Comparison of ENCODE assay signal across 10 mouse cellular contexts in the genomic region with DNA sequence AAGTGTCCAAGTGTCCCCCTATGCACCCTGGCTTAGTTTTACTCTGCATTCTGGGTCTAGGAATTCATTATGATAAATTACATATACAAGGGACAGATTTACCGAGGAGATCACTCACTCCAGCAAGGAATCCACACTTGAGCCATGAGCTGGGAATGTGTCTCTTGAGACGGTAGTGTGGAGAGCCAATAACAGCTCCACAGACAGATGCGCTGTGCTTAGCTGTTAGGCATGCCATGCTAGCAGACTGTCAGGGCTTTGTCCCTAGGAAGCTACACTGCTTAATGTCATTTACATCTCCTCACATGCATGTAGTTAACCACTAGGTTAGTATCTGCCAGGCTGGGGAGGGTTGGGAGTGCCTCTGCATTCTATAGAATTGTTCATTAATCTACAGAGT. TPM values are rescaled to one million over a fixed set of nuclear protein-coding genes. Genes with fewer than 3 reads are reported as not detected.
DNase-seq lines count a peak whose midpoint lies in the region; ATAC-seq and TF ChIP-seq lines count a peak whose summit lies in the region.
"Had no signal": no experiment of that assay in that cellular context is flagged by ENCODE, and none has a peak within 500 bp of the region (broad histone marks: within the 10 kb centered on the region; RNA-seq: fewer than 3 reads in every experiment).

No protein-coding gene starts in this region.

- no peak for DNase-seq in hindbrain, embryonic 11.5 days (ENCODE audit: low spot score)
- DNase-seq in midbrain, embryonic 11.5 days (ENCODE audit: low spot score, missing footprints): no peak
- DNase-seq in urinary bladder, postnatal 25 days (ENCODE audit: low spot score): no peak
- DNase-seq: adrenal gland, adult 2 months; cerebellum, adult 11-12 months; liver had no signal

- H3K36me3 ChIP-seq in hindbrain, embryonic 12.5 days: peaks cover 8% of the 10 kb centered on the region; the same call in 1 of the 2 replicates
- no peaks in the 10 kb centered on the region for H3K36me3 ChIP-seq in hindbrain, embryonic 11.5 days (ENCODE audit: control insufficient read depth, insufficient read depth, low read length)
- H3K36me3 ChIP-seq in midbrain, embryonic 13.5 days: no peaks in the 10 kb centered on the region
- H3K36me3 ChIP-seq in midbrain, embryonic 11.5 days (ENCODE audit: control insufficient read depth, insufficient read depth, low read length): no peaks in the 10 kb centered on the region
- H3K36me3 ChIP-seq in liver, embryonic 12.5 days: no peaks in the 10 kb centered on the region

- peak overlapping the region; percentile 35; the same call in 1 of the 2 replicates for H3K27ac ChIP-seq in hindbrain, embryonic 12.5 days
- H3K27ac ChIP-seq in hindbrain, embryonic 11.5 days (ENCODE audit: low read depth, low read length): no peak overlapping the region
- peak overlapping the region; percentile 14; the same call in 1 of the 2 replicates for H3K27ac ChIP-seq in midbrain, embryonic 13.5 days
- H3K27ac ChIP-seq in midbrain, embryonic 11.5 days (ENCODE audit: low read depth, low read length): no peak overlapping the region
- peak overlapping the region; percentile 60 for H3K27ac ChIP-seq in embryonic fibroblast, embryonic 13.5 days (ENCODE audit: insufficient read depth, low read length)
- H3K27ac ChIP-seq in liver, embryonic 12.5 days: no peak overlapping the region

- H3K9me3 ChIP-seq in hindbrain, embryonic 12.5 days (replicated peaks): no peaks in the 10 kb centered on the region
- H3K9me3 ChIP-seq in hindbrain, embryonic 11.5 days (ENCODE audit: control insufficient read depth, low read length): no peaks in the 10 kb centered on the region
- no peaks in the 10 kb centered on the region for H3K9me3 ChIP-seq in midbrain, embryonic 13.5 days
- no peaks in the 10 kb centered on the region for H3K9me3 ChIP-seq in midbrain, embryonic 11.5 days (ENCODE audit: control insufficient read depth, low read length)
- no peaks in the 10 kb centered on the region for H3K9me3 ChIP-seq in liver, embryonic 12.5 days (replicated peaks)

- no peak overlapping the region for H3K9ac ChIP-seq in hindbrain, embryonic 12.5 days
- no peak overlapping the region for H3K9ac ChIP-seq in hindbrain, embryonic 11.5 days (ENCODE audit: low read depth, low read length)
- H3K9ac ChIP-seq in midbrain, embryonic 13.5 days (replicated peaks): no peak overlapping the region
- H3K9ac ChIP-seq in midbrain, embryonic 11.5 days (ENCODE audit: low read length): no peak overlapping the region
- no peak overlapping the region for H3K9ac ChIP-seq in liver, embryonic 12.5 days

- TF ChIP-seq CTCF in embryonic fibroblast, embryonic 13.5 days (IDR thresholded peaks at IDR 0.05; ENCODE audit: borderline replicate concordance, insufficient read depth, low read length): no peak

- no peak overlapping the region for H3K4me2 ChIP-seq in hindbrain, embryonic 12.5 days (replicated peaks)
- no peak overlapping the region for H3K4me2 ChIP-seq in hindbrain, embryonic 11.5 days (replicated peaks; ENCODE audit: low read depth, low read length)
- no peak overlapping the region for H3K4me2 ChIP-seq in midbrain, embryonic 13.5 days (replicated peaks)
- H3K4me2 ChIP-seq in midbrain, embryonic 11.5 days: no peak overlapping the region
- H3K4me2 ChIP-seq in liver, embryonic 12.5 days: no peak overlapping the region

- peaks cover 28% of the 10 kb centered on the region for H3K4me1 ChIP-seq in hindbrain, embryonic 12.5 days
- H3K4me1 ChIP-seq in hindbrain, embryonic 11.5 days (replicated peaks; ENCODE audit: control insufficient read depth, insufficient read depth, low read length): no peaks in the 10 kb centered on the region
- H3K4me1 ChIP-seq in midbrain, embryonic 13.5 days (replicated peaks): peaks cover 35% of the 10 kb centered on the region
- peaks cover 12% of the 10 kb centered on the region for H3K4me1 ChIP-seq in midbrain, embryonic 11.5 days (ENCODE audit: control insufficient read depth, insufficient read depth, low read length)
- peaks cover 10% of the 10 kb centered on the region for H3K4me1 ChIP-seq in embryonic fibroblast, embryonic 13.5 days (ENCODE audit: control insufficient read depth, insufficient read depth, low read length)
- peaks cover 16% of the 10 kb centered on the region; the same call in 1 of the 2 replicates for H3K4me1 ChIP-seq in liver, embryonic 12.5 days

- 61% methylated on average over 3 of the region's 3 CpGs for WGBS in hindbrain, embryonic 12.5 days
- 77% methylated on average over 3 of the region's 3 CpGs for WGBS in hindbrain, embryonic 11.5 days
- WGBS in midbrain, embryonic 13.5 days: 56% methylated on average over 3 of the region's 3 CpGs
- 73% methylated on average over 3 of the region's 3 CpGs for WGBS in midbrain, embryonic 11.5 days
- WGBS in liver, embryonic 12.5 days (ENCODE audit: insufficient replicate concordance): 74% methylated on average over 3 of the region's 3 CpGs

- 0 out of 2 replicates have a peak, but pooled peaks have one; percentile 14 for TF ChIP-seq POLR2A in embryonic fibroblast, embryonic 13.5 days (IDR thresholded peaks at IDR 0.05; ENCODE audit: low read depth, low read length)

- no peaks in the 10 kb centered on the region for H3K27me3 ChIP-seq in hindbrain, embryonic 12.5 days
- no peaks in the 10 kb centered on the region for H3K27me3 ChIP-seq in hindbrain, embryonic 11.5 days (ENCODE audit: control insufficient read depth, insufficient read depth, low read length)
- no peaks in the 10 kb centered on the region for H3K27me3 ChIP-seq in midbrain, embryonic 13.5 days
- H3K27me3 ChIP-seq in midbrain, embryonic 11.5 days (ENCODE audit: control insufficient read depth, insufficient read depth, low read length): no peaks in the 10 kb centered on the region
- peaks cover 19% of the 10 kb centered on the region for H3K27me3 ChIP-seq in liver, embryonic 12.5 days (replicated peaks)

- ATAC-seq in hindbrain, embryonic 12.5 days (ENCODE audit: low FRiP score): no peak
- ATAC-seq in hindbrain, embryonic 11.5 days (ENCODE audit: low FRiP score): no peak
- no peak for ATAC-seq in midbrain, embryonic 13.5 days
- no peak for ATAC-seq in midbrain, embryonic 11.5 days (ENCODE audit: low FRiP score)
- no peak for ATAC-seq in liver, embryonic 12.5 days

- H3K4me3 ChIP-seq in hindbrain, embryonic 12.5 days: no peak overlapping the region
- no peak overlapping the region for H3K4me3 ChIP-seq in hindbrain, embryonic 11.5 days (ENCODE audit: low read depth, low read length)
- no peak overlapping the region for H3K4me3 ChIP-seq in midbrain, embryonic 13.5 days (replicated peaks)
- H3K4me3 ChIP-seq in midbrain, embryonic 11.5 days (ENCODE audit: low read depth, low read length): no peak overlapping the region
- peak overlapping the region; percentile 22; the same call in 1 of the 2 replicates for H3K4me3 ChIP-seq in embryonic fibroblast, embryonic 13.5 days (ENCODE audit: insufficient read depth, low read length)
- no peak overlapping the region for H3K4me3 ChIP-seq in liver, embryonic 12.5 days

RNA-seq across cellular contexts. Expression of gene Fstl1, which starts 4.2 kb away (rescaled TPM):
- polyA plus RNA-seq in hindbrain, embryonic 12.5 days (2016; fragmentation: Nextera tagmentation; extraction: Ambion mirVana): 328 and 345 TPM in 2 replicates
- polyA plus RNA-seq in hindbrain, embryonic 11.5 days (2014; fragmentation: Nextera tagmentation; extraction: Ambion mirVana): 231 and 271 TPM in 2 replicates
- polyA plus RNA-seq in midbrain, embryonic 13.5 days (2015; fragmentation: Nextera tagmentation; extraction: Ambion mirVana): 98.9 and 99.0 TPM in 2 replicates
- 199 and 211 TPM in 2 replicates for polyA plus RNA-seq in midbrain, embryonic 11.5 days (2014; fragmentation: Nextera tagmentation; extraction: Ambion mirVana)
- polyA plus RNA-seq in embryonic fibroblast, embryonic 13.5 days (2011; ENCODE audit: insufficient read length, low read depth, missing spikeins): 1,166 and 1,394 TPM in 2 replicates
- 44.7 and 54.2 TPM in 2 replicates for polyA plus RNA-seq in liver, embryonic 12.5 days (2016; fragmentation: Nextera tagmentation; extraction: Ambion mirVana)

Comparison
In these comparisons a context has a peak if more than half of its experiments do, and no peak if none do; other contexts are left out.
1. H3K27ac ChIP-seq: peak in hindbrain, embryonic 12.5 days (single experiment), midbrain, embryonic 13.5 days (single experiment) and embryonic fibroblast, embryonic 13.5 days (single experiment); none in hindbrain, embryonic 11.5 days (single experiment), midbrain, embryonic 11.5 days (single experiment) and liver, embryonic 12.5 days (single experiment).